Mouse (Mus musculus): ENCODE measurements at regions not wholly inside any gene's neighbourhood (a gene's known extent, or its start where the extent isn't known, plus 50 kb on each side); places are given as distances from the start of the nearest gene placed in this dataset.

- TF ChIP-seq POLR2A (IDR thresholded peaks at IDR 0.05; ENCODE audit: control insufficient read depth, extremely low read depth, insufficient read depth, low read length, poor library complexity) (no peak), CTCF (IDR thresholded peaks at IDR 0.05; ENCODE audit: borderline replicate concordance, control insufficient read depth, extremely low read depth, insufficient read depth, low read length, poor library complexity) (no peak)
Measured at GRCm38 (mm10) chr13:72815236-72815932, 186.8 kb downstream of the Irx2 start.
